Mouse (Mus musculus) heart, postnatal 10 days (tissue): ENCODE results near the gene Fam114a1. TPM values are rescaled to one million over a fixed set of nuclear protein-coding genes. Genes with fewer than 3 reads are reported as not detected.

ENCODE experiments used
- DNase-seq, 2 experiments: peaks; one replicate each; pipeline ENCODE4 v3.0.0; 2021
- intact Hi-C: fragments of 180-260 bp; cut with DNase I; formaldehyde crosslinking; loops from one replicate; pipeline ENCODE4 v1.15.1; 2025
- microRNA-seq, 2 experiments: library from miRNA; unstranded; fragments of <30 nt; microRNA quantifications; one replicate each; pipeline ENCODE4 v1.2.0; 2022
- total RNA-seq, 2 experiments: library from RNA; stranded (reverse); gene quantifications; 2 replicates each; pipeline ENCODE4 v1.2.3; 2021

Gene Fam114a1
- total RNA-seq, 2 experiments from 2014 or later: 28.2 to 39.4 TPM

DNA sequence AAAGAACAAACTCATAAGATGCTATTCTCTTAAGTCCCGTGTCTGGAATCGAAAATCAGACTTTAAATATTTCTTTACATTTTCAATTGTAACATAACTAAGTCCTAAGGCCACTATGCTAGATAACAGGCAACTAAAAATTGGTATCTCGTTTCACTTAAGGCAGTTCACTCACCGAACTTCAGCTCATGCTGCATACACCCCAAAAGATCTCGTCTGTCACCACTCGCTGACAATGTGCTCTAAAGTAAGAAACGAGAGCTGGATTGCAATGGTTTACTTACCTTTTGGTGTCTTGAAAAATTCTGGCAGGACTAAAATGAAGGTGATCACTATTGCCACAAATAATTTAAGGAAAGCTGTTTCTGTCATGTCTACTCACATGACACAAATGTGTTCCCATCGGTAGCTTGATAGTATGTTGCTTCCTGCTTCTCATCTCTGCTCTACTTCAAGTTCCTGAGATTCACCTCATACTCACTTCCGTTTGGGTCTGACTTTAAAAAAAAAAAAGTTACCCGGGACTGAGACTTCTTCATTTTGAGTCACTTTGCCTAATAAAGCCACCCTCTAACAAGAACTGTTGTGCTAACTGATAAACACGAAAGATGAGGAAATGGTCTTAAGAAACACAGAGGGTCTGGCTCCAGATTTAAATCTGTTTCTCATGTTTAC is 121.5 kb downstream of the Fam114a1 start:
- intact Hi-C loops: no loop called here
- DNase-seq: no peak

Small RNAs within 50 kb of the gene (microRNA-seq; reads per million reads assigned to microRNA genes)
- gene Mir574: 322 to 627 reads per million in 2 experiments

Other genes starting within 250 kb of the Fam114a1 start
- gene Klf3, start 166.7 kb upstream of the Fam114a1 start, total RNA-seq: 10 to 100 TPM; 78.9 to 81.0 TPM
- gene Tlr1, start 36.5 kb upstream of the Fam114a1 start, total RNA-seq: under 1 TPM; 0.34 to 0.67 TPM
- 1 to 10 TPM; 1.2 to 2.0 TPM for gene Tlr6, start 10.0 kb upstream of the Fam114a1 start, total RNA-seq
- gene Tmem156, start 122.1 kb downstream of the Fam114a1 start, total RNA-seq: under 1 TPM in 1 of 2 experiments, not detected in 1; 0.29 TPM
- gene Klhl5, start 137.5 kb downstream of the Fam114a1 start, total RNA-seq: 10 to 100 TPM; 20.8 to 21.1 TPM
- gene Wdr19, start 229.6 kb downstream of the Fam114a1 start, total RNA-seq: 1 to 10 TPM; 2.6 to 3.0 TPM